Mouse (Mus musculus) retina, embryonic 14.5 days (tissue): ENCODE results near the gene Morn3.
"Not testable (repeated sequence)": the region's sequence is repeated elsewhere in the genome, so short reads cannot be mapped to it uniquely, and the experiment has no call there.

Experiments
- DNase-seq: peaks from one replicate; pipeline ENCODE4 v3.0.0-alpha.2; 2015; ENCODE audit warnings: low spot score

Gene Morn3

DNA sequence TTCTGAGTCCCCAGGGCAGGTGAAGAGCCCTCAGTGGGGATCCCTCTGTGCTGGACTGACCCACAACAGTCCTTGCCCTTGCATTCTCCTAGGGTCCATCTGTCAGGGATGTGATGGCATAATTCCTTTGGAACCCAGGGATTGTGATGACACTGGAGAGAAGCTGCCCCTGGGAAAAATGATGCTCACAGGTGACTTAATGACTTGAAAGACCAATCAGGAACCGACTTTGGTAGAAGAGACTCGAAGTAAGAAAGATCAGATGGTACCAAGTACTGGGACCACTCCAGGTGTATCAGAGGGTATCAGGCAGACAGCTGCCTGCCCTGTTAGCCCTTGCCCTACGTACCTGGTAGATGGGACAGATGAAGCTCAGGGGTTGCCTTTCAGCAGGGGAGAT lies at the start of gene Morn3:
Morn3 (minus strand) TSS at position 101 of the 400 bp plus-strand sequence.
- DNase-seq: no peak

DNA sequence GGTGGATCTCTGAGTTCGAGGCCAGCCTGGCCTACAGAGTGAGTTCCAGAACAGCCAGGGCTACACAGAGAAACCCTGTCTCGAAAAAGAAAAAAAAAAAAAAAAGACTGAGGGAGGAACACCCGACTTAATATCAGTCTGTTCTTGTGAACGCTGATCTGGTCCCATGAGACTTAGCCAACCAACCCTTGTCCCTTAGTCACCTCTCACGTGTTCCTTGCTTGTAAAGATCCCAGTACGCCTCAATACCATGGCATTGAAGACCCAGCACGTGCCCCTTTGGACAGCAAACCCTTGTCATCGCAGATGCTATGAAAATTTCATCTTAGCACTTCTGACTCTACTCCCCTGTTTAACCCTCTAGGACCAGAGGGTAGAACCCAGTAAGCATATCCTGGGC lies 49.5 kb upstream of the Morn3 start:
- no peak for DNase-seq

DNA sequence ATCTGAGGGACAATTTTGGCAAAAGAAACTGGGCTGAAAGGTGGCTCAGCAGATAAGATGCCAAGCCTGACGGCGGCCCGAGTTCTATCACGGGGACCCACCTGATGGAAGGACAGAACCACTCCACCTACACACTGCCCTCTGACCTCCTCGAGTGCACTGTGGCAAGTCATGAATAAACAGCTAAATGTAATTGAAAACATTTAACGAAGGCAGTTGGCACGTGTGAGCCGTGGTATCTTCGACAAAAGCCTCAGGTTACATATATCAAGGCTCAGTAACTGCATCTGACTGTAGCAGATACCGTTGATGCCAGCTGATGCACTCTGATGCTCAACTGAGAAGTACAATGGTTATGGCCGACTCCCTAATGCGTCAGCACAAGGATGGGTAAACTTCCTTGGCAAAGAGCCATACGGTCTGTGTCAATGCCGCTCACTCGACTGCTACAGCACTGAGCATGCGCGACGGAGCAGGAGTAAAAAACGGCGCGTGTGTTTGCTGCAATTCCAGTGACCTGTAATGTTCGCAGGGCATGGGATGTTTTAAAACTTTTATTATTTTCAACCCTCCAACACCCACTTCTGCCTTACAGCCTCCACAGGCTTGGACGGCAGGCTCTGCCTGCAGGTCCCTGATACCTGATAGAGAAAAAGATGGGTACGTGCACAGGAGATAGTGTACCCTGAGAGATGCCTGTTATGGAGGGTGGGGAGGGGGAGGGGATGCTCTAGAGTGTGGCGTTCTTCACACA lies 47.6 kb upstream of the Morn3 start:
- no peak for DNase-seq

GRCm38 (mm10) chr5:123093077-123093633 lies 46.3 kb upstream of the Morn3 start:
- DNase-seq: no peak

GRCm38 (mm10) chr5:123090560-123091306 lies 43.9 kb upstream of the Morn3 start:
- DNase-seq: no peak

DNA sequence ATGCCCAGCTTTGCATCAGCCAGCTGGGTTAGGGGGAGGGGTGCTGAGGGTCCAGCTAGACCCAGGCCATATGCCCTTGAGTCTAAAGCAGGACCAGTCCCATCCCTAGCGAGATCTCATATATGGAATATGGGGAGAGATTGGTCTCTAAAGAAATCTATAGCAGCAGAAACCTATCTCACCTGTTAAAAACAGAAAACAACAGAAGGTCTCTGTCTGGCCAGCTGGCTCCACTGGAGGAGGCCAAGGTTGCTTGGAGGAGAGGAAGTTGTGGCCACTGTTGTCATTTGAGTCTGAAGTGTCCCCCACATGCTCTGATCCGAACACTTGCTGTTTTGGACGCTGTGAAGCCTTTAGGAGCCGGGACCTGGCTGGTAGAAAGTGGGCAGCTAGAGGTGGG lies 42.0 kb upstream of the Morn3 start:
- DNase-seq: no peak

GRCm38 (mm10) chr5:123086501-123086900 lies 39.7 kb upstream of the Morn3 start:
- no peak for DNase-seq

- no peak for DNase-seq
These were observed 36.7 kb upstream of the Morn3 start for GRCm38 (mm10) chr5:123083340-123084050.

- DNase-seq: no peak
These were observed 33.7 kb upstream of the Morn3 start for GRCm38 (mm10) chr5:123080510-123080909.

GRCm38 (mm10) chr5:123080041-123080440 lies 33.2 kb upstream of the Morn3 start:
- DNase-seq: no peak

GRCm38 (mm10) chr5:123079568-123079967 lies 32.8 kb upstream of the Morn3 start:
- DNase-seq: no peak

DNA sequence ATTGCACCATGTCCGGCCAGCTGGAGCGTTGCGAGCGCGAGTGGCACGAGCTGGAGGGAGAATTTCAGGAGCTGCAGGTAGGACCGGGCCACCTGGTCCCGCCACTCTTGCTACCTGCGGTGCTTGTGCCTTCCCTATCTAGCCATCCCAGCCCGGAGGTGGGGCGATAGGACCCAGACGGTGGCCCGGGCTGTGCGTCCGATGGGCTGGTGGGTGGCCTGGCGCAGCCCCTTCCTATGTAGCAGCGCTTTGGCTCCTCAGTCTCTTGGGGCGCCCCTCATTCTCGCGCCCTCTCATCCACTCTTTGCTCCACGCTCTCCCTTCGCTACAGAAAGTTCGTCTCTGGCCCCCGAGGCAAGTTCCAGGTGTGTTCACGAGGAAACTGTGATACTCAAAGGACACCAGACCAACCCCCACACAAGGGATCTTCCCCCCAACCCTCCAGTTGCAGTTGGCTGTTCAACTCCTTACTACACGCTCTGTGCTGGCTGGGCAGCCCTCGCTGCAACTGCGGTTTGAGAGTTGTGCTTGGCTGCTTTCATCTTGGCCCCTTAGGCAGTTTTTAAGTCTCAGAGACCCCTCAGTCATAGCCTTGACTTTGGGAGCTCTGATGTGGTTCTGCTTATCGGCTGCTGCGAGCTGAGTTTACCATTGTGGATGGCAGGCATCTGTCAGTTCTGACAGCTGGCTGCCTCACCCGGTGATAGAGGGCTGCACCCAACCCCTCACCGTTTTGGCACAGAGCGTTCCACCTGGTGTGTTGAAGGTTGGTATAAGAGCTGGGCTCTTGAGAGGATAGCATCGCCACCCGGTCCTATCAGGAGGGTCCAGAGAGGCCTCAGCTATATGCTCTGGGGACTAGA lies 29.8 kb upstream of the Morn3 start:
- DNase-seq: no peak

DNA sequence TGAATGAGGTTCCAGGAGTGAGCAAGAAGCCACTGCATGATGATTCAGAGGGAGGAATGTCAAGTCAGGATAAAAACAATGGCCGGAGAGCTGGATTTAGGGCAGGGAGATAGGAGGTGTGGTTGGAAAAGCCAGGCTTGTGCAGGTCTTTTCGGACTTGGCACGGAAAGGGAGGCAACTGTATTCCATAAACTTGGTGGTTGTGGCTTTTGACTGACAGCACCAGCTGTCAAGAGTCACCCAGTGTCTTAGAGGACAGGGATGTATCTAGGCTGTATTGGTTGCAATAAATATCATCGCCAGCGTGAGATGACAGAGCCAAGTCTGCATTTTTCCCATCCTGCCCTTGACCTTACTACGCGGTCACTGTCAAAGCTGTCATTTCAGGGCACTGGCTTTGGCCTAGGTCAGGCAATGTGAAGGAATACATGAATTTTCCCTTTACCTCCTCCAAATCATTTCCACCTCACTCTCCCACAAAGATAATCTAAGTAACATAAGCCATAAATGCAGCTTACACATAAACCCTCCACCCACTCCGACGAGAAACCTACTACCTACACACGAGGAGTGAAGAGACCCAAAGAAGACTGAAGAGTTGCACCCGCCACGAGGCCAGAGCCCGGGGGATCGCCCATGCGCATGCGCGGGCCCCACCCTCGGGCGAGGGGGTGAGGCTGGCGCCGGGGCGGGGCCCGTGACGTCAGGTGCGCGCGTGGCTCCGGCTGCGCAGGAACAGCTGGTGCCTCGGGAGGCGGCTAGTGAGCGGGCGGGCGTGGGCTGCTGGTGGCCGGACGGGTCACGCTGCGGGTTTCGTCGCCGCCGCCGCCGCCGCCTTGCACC lies 29.0 kb upstream of the Morn3 start:
- DNase-seq: peak; percentile 95

GRCm38 (mm10) chr5:123068714-123069113 lies 21.9 kb upstream of the Morn3 start:
- DNase-seq: no peak

DNA sequence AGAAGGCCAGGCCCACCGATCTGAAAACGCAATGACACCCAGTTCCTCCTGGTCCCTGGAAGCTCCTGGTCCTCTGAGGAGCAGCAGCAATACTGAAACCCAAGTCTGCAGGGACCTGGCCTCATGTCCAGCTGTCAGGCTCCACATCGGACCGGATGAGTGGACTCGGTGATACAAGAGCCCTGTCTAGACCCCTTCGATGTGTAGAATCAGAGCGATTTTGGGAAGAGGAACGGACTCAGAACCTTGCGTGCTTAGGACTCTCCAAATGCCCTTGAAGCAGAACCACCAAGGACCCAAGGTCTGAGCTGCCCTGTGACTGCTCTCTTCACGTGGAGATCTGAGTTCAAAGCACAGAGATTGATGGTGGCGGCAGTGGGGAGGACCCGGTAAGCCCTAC lies 21.3 kb upstream of the Morn3 start, which contains the start of gene Tmem120b:
Tmem120b (plus strand) TSS at position 301 of the 400 bp plus-strand sequence.
- DNase-seq: no peak

- peak; percentile 65 for DNase-seq
These were observed 20.7 kb upstream of the Morn3 start for GRCm38 (mm10) chr5:123067395-123067995.

GRCm38 (mm10) chr5:123064207-123064606 lies 17.4 kb upstream of the Morn3 start:
- DNase-seq: peak; percentile 95

GRCm38 (mm10) chr5:123063141-123063540 lies 16.3 kb upstream of the Morn3 start:
- DNase-seq: no peak

DNA sequence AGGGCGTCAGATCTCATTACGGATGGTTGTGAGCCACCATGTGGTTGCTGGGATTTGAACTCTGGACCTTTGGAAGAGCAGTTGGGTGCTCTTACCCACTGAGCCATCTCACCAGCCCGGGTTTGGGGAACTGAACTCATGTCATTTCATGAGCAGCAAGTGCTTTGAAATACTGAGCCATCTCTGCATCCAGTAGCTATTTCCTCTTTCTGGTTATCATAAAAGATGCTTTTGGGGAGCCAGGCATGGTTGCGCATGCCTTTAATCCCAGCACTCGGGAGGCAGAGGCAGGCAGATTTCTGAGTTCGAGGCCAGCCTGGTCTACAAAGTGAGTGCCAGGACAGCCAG lies 14.6 kb upstream of the Morn3 start:
- not testable (repeated sequence) for DNase-seq
